Mouse (Mus musculus): ENCODE measurements at regions not wholly inside any gene's neighbourhood (a gene's known extent, or its start where the extent isn't known, plus 50 kb on each side); places are given as distances from the start of the nearest gene placed in this dataset.
"Not testable (repeated sequence)": the region's sequence is repeated elsewhere in the genome, so short reads cannot be mapped to it uniquely, and the experiment has no call there.

DNA sequence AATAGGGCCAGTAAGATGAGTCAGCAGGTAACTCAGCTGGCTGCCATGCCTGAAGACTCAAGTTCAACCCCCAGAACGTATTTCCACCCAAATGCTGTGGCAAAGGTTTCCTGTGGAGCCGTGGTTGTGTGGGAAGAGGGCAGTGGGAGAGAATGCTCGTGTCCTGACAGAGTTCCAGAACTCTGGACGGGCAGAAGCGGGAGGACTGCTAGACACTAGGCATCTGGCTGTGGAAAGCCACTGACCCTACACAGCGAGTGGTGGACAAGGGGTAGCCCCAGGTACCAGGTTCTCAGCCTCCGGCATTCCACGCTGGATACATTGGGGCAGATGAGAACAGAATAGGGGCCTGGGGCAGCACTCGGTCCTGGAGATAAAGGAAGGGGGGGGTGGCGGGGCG is 69.6 kb upstream of the Acsl3 start:
- DNase-seq (ENCODE audit: low spot score in 2 of 2) = no peak

DNA sequence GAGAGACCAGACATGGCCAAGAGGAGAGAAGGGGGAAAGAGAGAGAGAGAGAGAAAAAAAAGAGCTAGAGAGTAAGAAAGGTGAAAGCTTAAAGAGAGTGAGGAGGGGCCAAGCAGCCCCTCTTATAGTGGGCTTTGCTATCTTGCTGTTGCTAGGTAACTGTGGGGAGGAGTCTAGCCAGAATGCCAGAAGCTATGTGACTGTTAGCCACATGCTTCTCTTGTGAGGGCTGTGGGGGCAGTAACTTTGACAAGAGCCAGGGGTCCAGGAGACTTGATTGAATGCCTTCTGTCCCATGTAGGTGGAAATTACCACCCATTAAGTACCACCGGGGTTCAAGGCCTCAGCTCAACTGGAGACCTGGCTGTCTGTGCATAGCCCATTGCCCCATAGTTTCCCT is 69.0 kb upstream of the Acsl3 start:
- DNase-seq (ENCODE audit: low spot score in 2 of 2) = not testable (repeated sequence)

DNA sequence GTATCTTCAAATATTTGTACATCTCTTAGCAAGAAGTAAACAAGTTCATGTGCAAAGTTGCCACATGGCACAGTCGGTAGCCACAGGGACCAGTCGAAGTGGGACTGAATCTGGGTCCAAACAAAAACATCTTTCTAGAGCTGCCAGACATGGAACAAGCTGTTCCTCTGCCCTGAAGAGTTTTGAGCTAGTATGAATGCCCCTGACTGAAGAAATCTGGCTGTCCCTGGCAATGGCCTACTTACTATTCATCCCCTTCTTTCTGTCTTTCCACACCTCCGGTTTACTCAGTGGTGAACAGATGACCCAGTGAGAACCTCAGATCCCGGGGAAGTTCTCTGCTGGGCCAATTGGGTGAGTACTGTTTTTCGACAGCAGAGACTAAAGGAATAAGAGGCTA is 67.1 kb upstream of the Acsl3 start:
- peak in 1 of 2 experiments; percentile 79 for DNase-seq (ENCODE audit: low spot score in 2 of 2)

DNA sequence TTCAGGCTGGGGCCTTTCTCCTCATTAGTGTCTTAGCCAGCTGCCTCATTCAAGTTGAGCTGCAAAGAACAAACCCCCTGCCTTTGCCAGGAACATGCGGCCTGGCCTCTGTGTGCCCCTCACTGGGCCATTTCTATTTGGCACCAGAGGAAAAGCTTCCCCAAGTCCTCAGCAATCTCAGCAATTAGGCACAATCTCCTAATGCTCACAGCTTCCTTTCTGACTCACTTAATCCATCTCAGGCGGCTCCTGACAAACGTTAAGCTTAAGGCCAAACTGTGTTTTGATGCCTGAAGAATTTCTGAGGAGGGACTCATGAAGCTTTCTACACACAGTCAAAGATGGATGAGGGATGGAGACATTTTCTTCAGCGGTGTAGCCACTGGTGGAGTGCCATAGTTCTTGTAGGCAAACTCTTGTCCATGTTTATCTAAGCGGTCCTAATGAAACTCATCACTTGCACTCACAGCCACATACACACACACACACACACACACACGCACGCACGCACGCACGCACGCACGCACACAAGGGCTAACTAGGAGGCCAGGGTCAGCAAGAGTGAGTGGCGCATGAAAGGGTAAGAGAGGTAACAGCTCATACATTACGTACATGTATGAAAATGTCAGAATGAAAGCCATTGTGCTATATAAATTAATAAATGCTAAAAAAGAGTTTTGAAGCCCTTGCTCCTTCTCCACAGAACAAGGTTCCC is 63.5 kb upstream of the Acsl3 start:
- peak in 1 of 2 experiments; percentile 81 for DNase-seq (ENCODE audit: low spot score in 2 of 2)

DNA sequence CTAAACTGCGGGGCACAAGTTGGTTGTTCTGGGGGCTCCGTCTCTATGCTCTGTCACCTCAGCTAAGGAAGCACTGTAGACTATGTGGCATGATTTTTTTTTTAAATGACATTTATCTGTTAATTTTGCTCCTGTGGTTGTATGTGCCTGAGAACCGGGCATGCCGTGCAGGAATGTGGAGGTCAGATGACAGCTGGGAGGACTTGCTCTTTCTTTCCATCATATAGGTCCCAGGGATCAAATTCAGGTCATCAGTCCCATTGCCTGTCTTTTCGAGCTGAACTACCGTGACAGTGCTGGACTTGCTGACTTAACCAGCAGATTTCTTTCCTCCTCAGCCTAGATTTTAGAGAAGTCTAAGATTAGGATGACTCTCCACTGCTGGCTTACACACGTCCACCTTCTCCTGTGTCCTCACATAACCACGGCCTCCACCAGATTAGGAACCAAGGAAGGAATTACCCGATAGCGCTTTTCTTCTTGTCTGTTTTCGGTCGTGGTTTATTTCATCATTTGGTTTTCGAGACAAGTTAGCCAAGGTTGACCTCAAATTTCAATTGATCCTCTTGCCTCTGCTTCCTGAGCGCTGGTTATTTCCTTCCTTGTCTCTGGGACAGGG is 62.0 kb upstream of the Acsl3 start:
- DNase-seq (ENCODE audit: low spot score in 2 of 2) = no peak

GRCm38 (mm10) chr1:78598561-78598960 is 59.1 kb upstream of the Acsl3 start:
- peak in 1 of 2 experiments; percentile 21 for DNase-seq (ENCODE audit: low spot score in 2 of 2)

GRCm38 (mm10) chr1:78600666-78601065 is 57.0 kb upstream of the Acsl3 start:
- DNase-seq (ENCODE audit: low spot score in 2 of 2) = no peak

DNA sequence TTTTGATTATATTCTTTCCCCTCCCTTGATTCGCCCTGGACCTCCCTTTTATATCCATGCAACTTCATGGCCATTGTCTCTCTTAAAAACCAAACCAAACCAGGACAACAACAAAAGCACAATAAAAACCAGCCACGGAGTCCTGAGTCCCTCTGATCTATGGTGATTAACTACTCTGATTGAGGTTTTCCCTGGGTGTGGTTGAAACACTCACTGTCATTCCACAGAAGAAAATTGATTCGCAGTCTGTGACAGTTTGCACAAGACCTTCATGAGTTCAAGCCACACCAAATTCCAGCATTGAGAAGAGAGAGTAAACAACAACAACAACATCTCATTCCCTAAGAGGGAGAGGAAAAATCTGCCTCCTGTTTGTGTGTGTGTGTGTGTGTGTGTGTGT is 56.1 kb upstream of the Acsl3 start:
- DNase-seq (ENCODE audit: low spot score in 2 of 2) = no peak

DNA sequence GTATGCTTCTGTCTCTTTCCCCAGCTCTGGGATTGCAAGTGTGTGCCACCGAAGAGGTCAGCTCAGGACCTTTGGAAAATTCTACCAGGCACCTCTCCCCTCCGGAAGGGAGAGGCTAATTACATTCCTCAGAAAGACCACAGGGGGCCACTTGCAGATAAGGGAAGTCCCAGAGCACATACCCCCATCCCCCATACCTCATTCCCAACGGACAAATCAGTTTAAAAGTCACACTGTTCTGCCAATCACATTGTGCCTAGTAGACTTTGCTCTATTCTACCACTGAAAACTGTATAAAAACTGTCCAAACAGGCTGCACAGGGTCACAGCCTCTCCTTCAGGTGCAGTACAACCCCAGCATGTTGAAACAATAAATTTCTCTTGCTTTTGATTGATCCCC is 55.6 kb upstream of the Acsl3 start:
- no peak for DNase-seq (ENCODE audit: low spot score in 2 of 2)

- DNase-seq (ENCODE audit: low spot score in 2 of 2) = no peak
These were observed 54.7 kb upstream of the Acsl3 start for GRCm38 (mm10) chr1:78602885-78603284.

DNA sequence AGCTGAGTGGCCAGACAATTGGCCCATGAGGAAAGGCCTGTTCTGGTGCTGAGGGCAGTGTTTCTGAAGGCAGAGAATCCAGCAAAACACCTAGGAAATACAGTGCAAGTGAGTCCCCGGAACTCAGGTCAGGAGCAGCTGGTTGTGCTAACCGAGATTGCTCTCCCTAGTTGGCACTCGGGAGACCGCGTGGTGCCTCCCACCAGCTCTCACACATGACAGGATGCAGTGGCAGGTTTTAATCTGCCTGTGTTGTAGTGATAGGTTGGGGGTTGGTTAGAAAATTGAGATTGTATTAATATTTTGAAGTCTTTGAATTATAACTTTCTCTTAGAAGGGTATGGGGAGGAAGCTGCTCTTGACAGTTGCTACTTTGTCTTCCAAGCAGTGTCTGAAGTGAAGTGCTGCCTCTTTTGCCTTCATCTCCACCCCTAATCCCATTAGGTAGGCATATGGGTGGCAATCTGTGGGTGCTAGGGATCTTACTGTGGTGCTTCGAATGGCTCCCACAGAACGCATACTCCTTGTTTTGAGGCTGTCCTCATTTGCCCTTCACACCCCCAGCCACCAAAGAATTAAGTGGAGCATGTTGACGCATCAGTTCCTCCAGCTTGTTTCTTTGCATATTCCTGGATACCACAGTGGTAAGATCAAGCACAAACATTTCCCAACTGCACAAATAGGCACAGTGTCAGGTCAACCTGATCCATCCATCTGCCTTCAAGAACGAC is 52.6 kb upstream of the Acsl3 start:
- DNase-seq (ENCODE audit: low spot score in 2 of 2) = peak; percentile 32 to 61

All from layer of hippocampus, postnatal 14 days (tissue).